Mouse (Mus musculus) spleen, embryonic (tissue): Measurements from ENCODE around the gene Dnah9.

ENCODE experiments used
- CTCF ChIA-PET: fragments of 350-600 bp; sonication (Branson Sonifier 250); formaldehyde crosslinking; loops from one replicate; lab custom pipeline; 2022; lab: Charles Lee

The Dnah9 gene

DNA sequence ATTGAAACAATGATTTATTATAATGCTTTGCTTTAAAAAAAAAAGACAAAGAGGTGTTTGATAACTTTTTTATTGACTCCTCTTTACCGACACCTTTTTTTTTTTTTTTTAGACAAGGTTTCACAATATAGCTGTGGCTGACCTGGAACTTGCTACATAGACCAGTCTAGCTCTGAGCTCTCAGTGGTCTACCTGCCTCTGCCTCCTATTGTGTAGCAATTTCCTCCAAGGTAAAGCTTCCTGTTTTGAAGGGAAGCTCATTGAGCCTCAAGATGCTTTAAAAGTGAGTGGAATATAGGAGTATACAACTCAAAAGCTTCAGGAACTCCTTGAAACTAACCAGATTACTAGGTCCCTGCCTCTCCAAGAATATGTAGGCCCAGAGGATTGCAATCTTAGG, 372.5 kb downstream of the Dnah9 start:
- CTCF ChIA-PET = interaction anchor here (0.7 to 0.9 kb wide), 2 partner anchors 9 kb away, joined by 3 to 4 read pairs; no protein-coding TSS in a partner anchor

DNA sequence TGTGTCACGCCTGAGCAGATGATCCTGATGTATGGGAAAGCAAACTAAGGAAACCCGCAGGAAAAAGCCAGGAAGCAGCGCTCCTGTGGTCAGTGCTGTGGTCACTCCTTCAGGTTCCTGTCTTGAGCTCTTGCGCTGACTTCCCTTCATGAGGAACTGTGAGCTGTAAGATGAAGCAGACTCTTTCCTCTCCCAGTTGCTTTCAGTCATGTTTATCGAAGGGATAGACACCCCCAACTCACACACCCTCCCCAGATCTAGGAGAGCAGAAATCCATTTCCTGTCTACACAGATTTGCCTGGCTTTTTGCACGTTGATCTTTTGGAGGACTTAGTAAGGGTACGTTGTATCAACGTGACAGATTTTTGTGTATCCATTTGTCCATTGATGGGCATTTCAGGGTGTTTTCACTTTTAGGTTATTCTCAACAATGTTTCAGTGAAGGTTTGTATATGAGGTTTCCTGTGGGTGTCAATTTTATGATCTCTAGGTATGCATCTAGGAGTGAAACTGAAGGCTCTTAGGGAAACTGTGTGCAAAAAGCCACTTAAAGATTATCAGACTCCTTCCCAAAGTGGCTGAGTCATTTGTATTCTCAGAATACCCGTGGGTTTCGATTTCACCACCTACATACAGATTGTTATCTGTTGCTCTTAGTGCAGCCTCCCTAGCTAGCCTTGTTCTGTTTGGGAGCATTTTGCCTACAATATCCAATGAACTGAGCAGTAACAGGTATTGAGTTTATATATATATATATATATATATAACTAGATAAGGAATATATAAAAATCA, 373.7 kb downstream of the Dnah9 start:
- CTCF ChIA-PET = no interaction called here

DNA sequence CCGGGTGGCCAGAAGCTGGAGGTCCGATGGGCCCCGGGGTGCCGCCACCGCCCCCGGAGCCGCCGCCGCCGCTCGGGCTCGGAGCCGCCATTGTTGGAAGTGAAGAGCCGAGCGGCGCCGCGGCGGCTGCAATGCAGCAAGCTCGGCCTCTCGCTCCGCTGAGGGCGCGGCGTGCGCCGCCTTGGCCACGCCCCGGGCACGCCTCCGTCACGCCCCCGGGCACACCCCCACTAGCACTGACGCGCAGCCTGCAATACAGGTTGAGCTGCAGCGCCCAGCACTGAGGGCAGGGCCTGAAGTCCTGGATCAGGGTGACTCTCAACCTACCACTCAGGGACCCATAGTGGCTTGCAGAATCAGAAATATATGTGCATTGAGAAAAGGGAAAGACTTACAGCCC, 380.2 kb downstream of the Dnah9 start, which contains the start of gene Map2k4:
Map2k4 (minus strand) TSS at position 144 of the 400 bp plus-strand sequence.
- CTCF ChIA-PET = interaction anchor here (1.4 kb wide), 1 partner anchor 19 kb away, joined by 4 read pairs; the partner anchor contains the start of gene Zkscan6

- CTCF ChIA-PET = interaction anchor here (1.4 kb wide), 1 partner anchor 20 kb away, joined by 4 read pairs; the partner anchor contains the start of gene Zkscan6
Observed at GRCm38 (mm10) chr11:65787421-65788151, 380.8 kb downstream of the Dnah9 start.

DNA sequence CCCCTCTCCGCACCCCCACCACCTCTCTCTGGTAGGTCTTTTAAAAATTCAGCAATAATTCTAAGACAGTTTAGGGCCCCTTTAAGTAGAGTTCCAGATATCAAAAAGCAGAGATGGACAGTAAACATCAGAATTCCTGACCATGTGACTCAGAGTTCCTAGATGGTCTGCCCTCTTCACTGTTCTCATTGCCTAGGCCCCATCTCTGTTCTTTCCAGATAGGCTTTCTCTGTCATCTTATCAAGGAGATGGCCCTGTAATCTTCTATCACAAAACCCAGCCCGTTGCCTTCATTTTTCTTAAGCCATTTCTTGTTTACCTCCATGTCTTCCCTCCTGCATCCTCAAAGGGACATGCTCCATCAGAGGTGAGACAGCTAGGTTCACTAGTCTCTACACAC, 382.2 kb downstream of the Dnah9 start:
- CTCF ChIA-PET = interaction anchor here (0.6 kb wide), 1 partner anchor 20 kb away, joined by 3 read pairs; no protein-coding TSS in a partner anchor

- CTCF ChIA-PET = no interaction called here
Observed at GRCm38 (mm10) chr11:65781596-65781995, 386.8 kb downstream of the Dnah9 start.
